Mouse (Mus musculus) embryonic fibroblast, embryonic 13.5 days (primary cell): ENCODE measurements at regions not wholly inside any gene's neighbourhood (a gene's known extent, or its start where the extent isn't known, plus 50 kb on each side); places are given as distances from the start of the nearest gene placed in this dataset.

Source experiments
- H3K27ac ChIP-seq: 2 replicates; pipeline ENCODE4 v1.5.1; 2012; ENCODE audit warnings: low read length, control low read depth, inconsistent platforms; ENCODE audit not compliant: insufficient read depth
- H3K4me1 ChIP-seq: 2 replicates; pipeline ENCODE4 v1.6.1; 2011; ENCODE audit warnings: low read length; ENCODE audit not compliant: control insufficient read depth, insufficient read depth
- H3K4me3 ChIP-seq: 2 replicates; pipeline ENCODE4 v1.5.1; 2011; ENCODE audit warnings: mild to moderate bottlenecking, control low read depth, low read length; ENCODE audit not compliant: insufficient read depth
- CTCF ChIP-seq: IDR thresholded peaks from 2 replicates; pipeline ENCODE4 v1.5.1; 2011; ENCODE audit warnings: mild to moderate bottlenecking, control low read depth, low read length, moderate library complexity, borderline replicate concordance; ENCODE audit not compliant: insufficient read depth
- POLR2A ChIP-seq: IDR thresholded peaks from 2 replicates; pipeline ENCODE4 v1.6.1; 2011; ENCODE audit warnings: low read depth, mild to moderate bottlenecking, control low read depth, low read length, moderate library complexity

DNA sequence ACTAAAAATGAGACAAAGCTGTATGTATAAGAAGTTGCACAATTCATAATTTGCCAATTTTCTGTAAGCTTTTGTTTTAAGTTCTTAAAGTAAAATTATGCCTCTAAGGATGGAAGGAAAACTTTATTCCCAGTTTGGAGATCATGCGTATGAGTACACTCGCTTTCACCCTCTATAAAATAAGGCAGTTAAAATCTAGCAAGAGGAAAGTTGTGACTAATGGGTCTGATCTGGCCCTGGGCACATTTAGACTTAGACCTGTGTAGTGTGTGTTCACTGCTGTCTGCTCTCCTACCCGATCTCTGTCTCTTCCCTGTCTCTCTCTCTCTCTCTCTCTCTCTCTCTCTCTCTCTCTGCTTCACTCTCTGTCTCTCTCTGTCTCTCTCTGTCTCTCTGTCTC is 51.9 kb upstream of the Daam1 start:
- no peak overlapping the region for H3K4me3 ChIP-seq
- TF ChIP-seq CTCF (no peak), POLR2A (no peak)
- H3K27ac ChIP-seq = no peak overlapping the region
- H3K4me1 ChIP-seq = no peaks in the 10 kb centered on the region

DNA sequence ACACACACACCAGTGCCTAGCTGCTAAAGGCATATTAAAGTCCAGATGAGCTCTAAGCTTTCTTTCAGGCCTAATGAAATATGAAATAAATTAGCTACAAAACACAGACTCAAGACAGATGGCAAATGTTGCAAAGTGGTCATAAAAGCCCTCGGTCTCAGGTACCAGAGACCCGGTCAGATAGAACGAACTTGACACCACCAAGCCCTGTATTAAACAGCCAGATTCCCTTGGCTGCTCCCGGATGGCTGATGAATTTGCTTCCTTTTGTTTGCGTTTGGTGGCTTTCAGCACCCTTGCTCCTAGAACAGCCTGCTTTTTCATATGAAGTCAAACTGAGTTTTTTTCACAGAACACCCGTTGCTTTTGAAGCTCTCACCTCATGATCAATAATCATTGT is 51.5 kb upstream of the Daam1 start:
- Histone ChIP-seq H3K27ac (no peak overlapping the region), H3K4me3 (no peak overlapping the region), H3K4me1 (no peaks in the 10 kb centered on the region)
- TF ChIP-seq POLR2A = no peak
- TF ChIP-seq CTCF = no peak
